Mouse (Mus musculus) brain, embryonic 14.5 days (tissue): ENCODE measurements at regions not wholly inside any gene's neighbourhood (a gene's known extent, or its start where the extent isn't known, plus 50 kb on each side); places are given as distances from the start of the nearest gene placed in this dataset.

Experiments
- CTCF ChIP-seq: fragments of 200-500 bp; IDR thresholded peaks from 2 replicates; pipeline ENCODE4 v1.5.1; 2012; ENCODE audit warnings: inconsistent platforms, mild to moderate bottlenecking, moderate library complexity, borderline replicate concordance; ENCODE audit not compliant: insufficient read depth, insufficient read length; ENCODE audit errors: extremely low read depth
- POLR2A ChIP-seq: fragments of 200-500 bp; IDR thresholded peaks from 2 replicates; pipeline ENCODE4 v1.6.1; 2012; ENCODE audit warnings: mild to moderate bottlenecking, inconsistent platforms, borderline replicate concordance; ENCODE audit not compliant: poor library complexity, insufficient read depth, insufficient read length, severe bottlenecking; ENCODE audit errors: extremely low read depth

- TF ChIP-seq CTCF, result no peak
- no peak for TF ChIP-seq POLR2A
Measured at GRCm38 (mm10) chr9:14190660-14191059, 84.2 kb upstream of the Sesn3 start.
